Mouse (Mus musculus) brown adipose tissue, adult 24 weeks (tissue): Measurements from ENCODE around the gene Hsd11b1. TPM values are rescaled to one million over a fixed set of nuclear protein-coding genes. Genes with fewer than 3 reads are reported as not detected.
"Not testable (repeated sequence)": the region's sequence is repeated elsewhere in the genome, so short reads cannot be mapped to it uniquely, and the experiment has no call there.

ENCODE experiments used
- H3K27ac ChIP-seq: fragments of 200-500 bp; replicated peaks from 2 replicates; pipeline ENCODE4 v1.5.1; 2012; ENCODE audit warnings: low read depth, mild to moderate bottlenecking, low read length
- H3K4me1 ChIP-seq: fragments of 200-500 bp; 2 replicates; pipeline ENCODE4 v1.6.1; 2012; ENCODE audit warnings: low read length, mixed read lengths; ENCODE audit not compliant: control insufficient read depth, insufficient read depth, insufficient read length
- H3K4me3 ChIP-seq: fragments of 200-500 bp; 2 replicates; pipeline ENCODE4 v1.5.1; 2012; ENCODE audit warnings: low read depth, mild to moderate bottlenecking, low read length, moderate library complexity; ENCODE audit not compliant: insufficient read depth
- polyA plus RNA-seq: library from polyadenylated mRNA; stranded (reverse); fragments of >200 nt; gene quantifications from 2 replicates; pipeline ENCODE4 v1.2.4, GENCODE M21; 2012; ENCODE audit not compliant: missing spikeins, insufficient read depth, insufficient read length

Gene Hsd11b1
- polyA plus RNA-seq, 1 experiment: 219 TPM

- Histone ChIP-seq H3K4me1 (peaks cover 13% of the 10 kb centered on the region), H3K4me3 (no peak overlapping the region), H3K27ac (no peak overlapping the region)
Observed at GRCm38 (mm10) chr1:193265734-193266133, 1.9 kb upstream of the Hsd11b1 start.

- Histone ChIP-seq H3K4me3 (no peak overlapping the region), H3K4me1 (peaks cover 15% of the 10 kb centered on the region), H3K27ac (peak overlapping the region; percentile 90)
Observed at GRCm38 (mm10) chr1:193263026-193263907, 608 bp downstream of the Hsd11b1 start.

GRCm38 (mm10) chr1:193261897-193262548 is 1.9 kb downstream of the Hsd11b1 start:
- Histone ChIP-seq H3K27ac (peak overlapping the region; percentile 90), H3K4me3 (no peak overlapping the region)

GRCm38 (mm10) chr1:193259559-193259958 is 4.3 kb downstream of the Hsd11b1 start:
- H3K4me3 ChIP-seq: no peak overlapping the region
- 0 out of 2 replicates have a peak overlapping the region, but pooled peaks have one; percentile 4 for H3K27ac ChIP-seq
- peaks cover 19% of the 10 kb centered on the region for H3K4me1 ChIP-seq

More at GRCm38 (mm10) chr1:193261897-193262548, 1.9 kb downstream of the Hsd11b1 start:
- peaks cover 15% of the 10 kb centered on the region for H3K4me1 ChIP-seq

GRCm38 (mm10) chr1:193256621-193257098 is 7.2 kb downstream of the Hsd11b1 start:
- no peak overlapping the region for H3K4me3 ChIP-seq
- H3K27ac ChIP-seq: peak overlapping the region; percentile 54
- peaks cover 11% of the 10 kb centered on the region for H3K4me1 ChIP-seq

GRCm38 (mm10) chr1:193256289-193256577 is 7.6 kb downstream of the Hsd11b1 start:
- H3K27ac ChIP-seq: peak overlapping the region; percentile 54; the same call in 1 of the 2 replicates
- H3K4me3 ChIP-seq: no peak overlapping the region
- H3K4me1 ChIP-seq: peaks cover 10% of the 10 kb centered on the region

GRCm38 (mm10) chr1:193255488-193256288 is 8.2 kb downstream of the Hsd11b1 start:
- no peak overlapping the region for H3K27ac ChIP-seq
- no peak overlapping the region for H3K4me3 ChIP-seq
- H3K4me1 ChIP-seq: peaks cover 8% of the 10 kb centered on the region; the same call in 1 of the 2 replicates

GRCm38 (mm10) chr1:193255032-193255431 is 8.8 kb downstream of the Hsd11b1 start:
- Histone ChIP-seq H3K27ac (no peak overlapping the region; the same call in 1 of the 2 replicates), H3K4me3 (no peak overlapping the region), H3K4me1 (peaks cover 7% of the 10 kb centered on the region; the same call in 1 of the 2 replicates)

GRCm38 (mm10) chr1:193253895-193254294 is 10.0 kb downstream of the Hsd11b1 start:
- H3K4me1 ChIP-seq, H3K4me3 ChIP-seq, H3K27ac ChIP-seq: not testable (repeated sequence)

GRCm38 (mm10) chr1:193252616-193253015 is 11.3 kb downstream of the Hsd11b1 start:
- H3K27ac ChIP-seq: peak overlapping the region; percentile 38
- no peak overlapping the region for H3K4me3 ChIP-seq
- H3K4me1 ChIP-seq: peaks cover 7% of the 10 kb centered on the region; the same call in 1 of the 2 replicates

- Histone ChIP-seq H3K4me3 (no peak overlapping the region), H3K4me1 (peaks cover 3% of the 10 kb centered on the region; the same call in 1 of the 2 replicates), H3K27ac (peak overlapping the region; percentile 47; the same call in 1 of the 2 replicates)
Observed at GRCm38 (mm10) chr1:193251386-193251785, 12.5 kb downstream of the Hsd11b1 start.

- H3K4me1 ChIP-seq: peaks cover 3% of the 10 kb centered on the region; the same call in 1 of the 2 replicates
- no peak overlapping the region for H3K4me3 ChIP-seq
Observed at GRCm38 (mm10) chr1:193250026-193250425, 13.8 kb downstream of the Hsd11b1 start.

GRCm38 (mm10) chr1:193244235-193244634 is 19.6 kb downstream of the Hsd11b1 start:
- H3K4me3 ChIP-seq: no peak overlapping the region
- H3K4me1 ChIP-seq: no peaks in the 10 kb centered on the region
- H3K27ac ChIP-seq: no peak overlapping the region

More at GRCm38 (mm10) chr1:193250026-193250425, 13.8 kb downstream of the Hsd11b1 start:
- no peak overlapping the region for H3K27ac ChIP-seq

- Histone ChIP-seq H3K4me1 (no peaks in the 10 kb centered on the region), H3K4me3 (no peak overlapping the region), H3K27ac (no peak overlapping the region)
Observed at GRCm38 (mm10) chr1:193243571-193244193, 20.2 kb downstream of the Hsd11b1 start.
